Mouse (Mus musculus) lung, embryonic 16.5 days (tissue): ENCODE data around the gene Ugt2b35. TPM values are rescaled to one million over a fixed set of nuclear protein-coding genes. Genes with fewer than 3 reads are reported as not detected.
"Not testable (repeated sequence)": the region's sequence is repeated elsewhere in the genome, so short reads cannot be mapped to it uniquely, and the experiment has no call there.

ENCODE experiments used
- ATAC-seq: fragments of 200-750 bp; cut with Nextera tagmentation; 2 replicates; pipeline ENCODE4 v1.8.0; 2017; ENCODE audit warnings: low read depth, mild to moderate bottlenecking, moderate library complexity
- H3K27ac ChIP-seq: fragments of 300-500 bp; sonication (generic); 2 replicates; pipeline ENCODE4 v1.5.1; 2014; ENCODE audit warnings: mild to moderate bottlenecking, control low read depth, low read length
- H3K27me3 ChIP-seq: fragments of 300-500 bp; sonication (generic); 2 replicates; pipeline ENCODE4 v1.6.1; 2014; ENCODE audit warnings: low read depth, low read length, mixed read lengths; ENCODE audit not compliant: control insufficient read depth, insufficient read depth
- H3K36me3 ChIP-seq: fragments of 300-500 bp; sonication (generic); 2 replicates; pipeline ENCODE4 v1.6.1; 2014; ENCODE audit warnings: low read length; ENCODE audit not compliant: control insufficient read depth, insufficient read depth
- H3K4me1 ChIP-seq: fragments of 300-500 bp; sonication (generic); replicated peaks from 2 replicates; pipeline ENCODE4 v1.6.1; 2014; ENCODE audit warnings: low read length, mixed read lengths; ENCODE audit not compliant: control insufficient read depth, insufficient read depth
- H3K4me2 ChIP-seq: fragments of 300-500 bp; sonication (generic); 2 replicates; pipeline ENCODE4 v1.6.1; 2014; ENCODE audit warnings: low read depth, low read length, control low read depth
- H3K4me3 ChIP-seq: fragments of 300-500 bp; sonication (generic); 2 replicates; pipeline ENCODE4 v1.5.1; 2014; ENCODE audit warnings: mild to moderate bottlenecking, low read length, control low read depth
- H3K9ac ChIP-seq: fragments of 300-500 bp; sonication (generic); 2 replicates; pipeline ENCODE4 v1.6.1; 2014; ENCODE audit warnings: low read length, control low read depth
- H3K9me3 ChIP-seq: fragments of 300-500 bp; sonication (generic); 2 replicates; pipeline ENCODE4 v1.6.1; 2016; ENCODE audit warnings: low read length; ENCODE audit not compliant: control insufficient read depth
- WGBS: fragments of 180-500 bp; shearing (Covaris S2); extraction: QIAGEN DNeasy Blood & Tissue Kit; methylation state at CpG from one replicate; pipeline ENCODE4 v1.1.7; 2014; 5-methylcytosine and 5-hydroxymethylcytosine counted together
- polyA plus RNA-seq: library from polyadenylated mRNA; unstranded; fragments of >200 nt; fragmentation: Nextera tagmentation; extraction: Ambion mirVana; gene quantifications from 2 replicates; pipeline ENCODE4 v1.2.1, GENCODE M21; 2015

Ugt2b35 gene
- polyA plus RNA-seq = not detected in 2 replicates

GRCm38 (mm10) chr5:87000395-87001073 lies at the start of gene Ugt2b35:
TSS of gene Ugt2b35 (plus strand) at chr5:87000860.
- WGBS = 44% methylated on average over 4 of the region's 4 CpGs
- H3K4me2 ChIP-seq = no peak within 1 kb of the TSS

GRCm38 (mm10) chr5:86960504-86960903 lies 40.2 kb upstream of the Ugt2b35 start:
- Histone ChIP-seq H3K27ac (no peak overlapping the region), H3K4me1 (no peaks in the 10 kb centered on the region), H3K27me3 (no peaks in the 10 kb centered on the region), H3K9me3 (no peaks in the 10 kb centered on the region), H3K36me3 (no peaks in the 10 kb centered on the region), H3K4me2 (no peak overlapping the region), H3K4me3 (no peak overlapping the region), H3K9ac (no peak overlapping the region)
- no peak for ATAC-seq
- WGBS = 78% methylated on average over 3 of the region's 3 CpGs

More at GRCm38 (mm10) chr5:87000395-87001073, at the start of gene Ugt2b35:
- Histone ChIP-seq H3K36me3 (no peaks in the 10 kb centered on the region), H3K4me3 (no peak within 1 kb of the TSS), H3K9ac (no peak within 1 kb of the TSS), H3K9me3 (no peaks in the 10 kb centered on the region), H3K27me3 (no peaks in the 10 kb centered on the region), H3K27ac (no peak within 1 kb of the TSS), H3K4me1 (no peaks in the 10 kb centered on the region)
- ATAC-seq = no peak

GRCm38 (mm10) chr5:86961587-86962358 lies 38.9 kb upstream of the Ugt2b35 start:
- Histone ChIP-seq H3K4me2 (no peak overlapping the region), H3K4me1 (no peaks in the 10 kb centered on the region), H3K9me3 (no peaks in the 10 kb centered on the region), H3K27me3 (no peaks in the 10 kb centered on the region), H3K27ac (no peak overlapping the region), H3K36me3 (no peaks in the 10 kb centered on the region), H3K4me3 (no peak overlapping the region), H3K9ac (no peak overlapping the region)
- WGBS = 65% methylated on average over 3 of the region's 3 CpGs
- ATAC-seq = no peak

- WGBS = 51% methylated on average over 1 of the region's 1 CpGs
- not testable (repeated sequence) for H3K36me3 ChIP-seq, ATAC-seq, H3K4me3 ChIP-seq, H3K4me2 ChIP-seq, H3K9ac ChIP-seq, H3K4me1 ChIP-seq, H3K27ac ChIP-seq, H3K9me3 ChIP-seq, H3K27me3 ChIP-seq
Observed at GRCm38 (mm10) chr5:86962849-86963248, 37.8 kb upstream of the Ugt2b35 start.

- H3K9me3 ChIP-seq, H3K27ac ChIP-seq, H3K36me3 ChIP-seq, H3K4me1 ChIP-seq, H3K27me3 ChIP-seq, H3K9ac ChIP-seq, ATAC-seq, H3K4me3 ChIP-seq, H3K4me2 ChIP-seq: not testable (repeated sequence)
- 88% methylated on average over 5 of the region's 5 CpGs for WGBS
Observed at GRCm38 (mm10) chr5:86967271-86967670, 33.4 kb upstream of the Ugt2b35 start.

GRCm38 (mm10) chr5:87004735-87005134 lies 4.1 kb downstream of the Ugt2b35 start:
- no peak overlapping the region for H3K27ac ChIP-seq
- no peak for ATAC-seq
- no peaks in the 10 kb centered on the region for H3K4me1 ChIP-seq
- H3K9ac ChIP-seq = no peak overlapping the region
- H3K27me3 ChIP-seq = no peaks in the 10 kb centered on the region
- 69% methylated on average over 6 of the region's 6 CpGs for WGBS
- H3K4me3 ChIP-seq = no peak overlapping the region
- no peak overlapping the region for H3K4me2 ChIP-seq
- no peaks in the 10 kb centered on the region for H3K9me3 ChIP-seq
- no peaks in the 10 kb centered on the region for H3K36me3 ChIP-seq

GRCm38 (mm10) chr5:87015477-87015876 lies 14.8 kb downstream of the Ugt2b35 start:
- H3K27me3 ChIP-seq = no peaks in the 10 kb centered on the region
- no peaks in the 10 kb centered on the region for H3K9me3 ChIP-seq
- H3K9ac ChIP-seq = no peak overlapping the region
- ATAC-seq = no peak
- no peaks in the 10 kb centered on the region for H3K4me1 ChIP-seq
- no peak overlapping the region for H3K4me3 ChIP-seq
- 70% methylated on average over 3 of the region's 3 CpGs for WGBS
- no peak overlapping the region for H3K27ac ChIP-seq
- no peak overlapping the region for H3K4me2 ChIP-seq
- no peaks in the 10 kb centered on the region for H3K36me3 ChIP-seq

GRCm38 (mm10) chr5:87027359-87027758 lies 26.7 kb downstream of the Ugt2b35 start:
- H3K4me3 ChIP-seq = no peak overlapping the region
- ATAC-seq = no peak
- H3K9ac ChIP-seq = no peak overlapping the region
- WGBS = 62% methylated on average over 3 of the region's 3 CpGs
- no peaks in the 10 kb centered on the region for H3K27me3 ChIP-seq
- H3K4me2 ChIP-seq = no peak overlapping the region
- H3K36me3 ChIP-seq = no peaks in the 10 kb centered on the region
- no peaks in the 10 kb centered on the region for H3K4me1 ChIP-seq
- no peaks in the 10 kb centered on the region for H3K9me3 ChIP-seq
- no peak overlapping the region for H3K27ac ChIP-seq

GRCm38 (mm10) chr5:87030624-87031023 lies 30.0 kb downstream of the Ugt2b35 start:
- no peak overlapping the region for H3K9ac ChIP-seq
- no peak overlapping the region for H3K27ac ChIP-seq
- no peaks in the 10 kb centered on the region for H3K27me3 ChIP-seq
- WGBS = 74% methylated on average over 1 of the region's 1 CpGs
- no peaks in the 10 kb centered on the region for H3K4me1 ChIP-seq
- no peaks in the 10 kb centered on the region for H3K36me3 ChIP-seq
- H3K4me3 ChIP-seq = no peak overlapping the region
- no peak for ATAC-seq
- H3K9me3 ChIP-seq = no peaks in the 10 kb centered on the region
- no peak overlapping the region for H3K4me2 ChIP-seq
